Mouse (Mus musculus) ES-CJ7 (cell line): ENCODE measurements around the gene Wwox.

ENCODE experiments used
- DNase-seq: peaks from one replicate; pipeline ENCODE4 v3.0.0; 2011; ENCODE audit warnings: low read depth, low spot score

The Wwox gene

GRCm38 (mm10) chr8:114890478-114890877 is 451.0 kb downstream of the Wwox start:
- DNase-seq = no peak

- no peak for DNase-seq
Measured at GRCm38 (mm10) chr8:114891252-114891651, 451.8 kb downstream of the Wwox start.

GRCm38 (mm10) chr8:114897432-114897831 is 458.0 kb downstream of the Wwox start:
- no peak for DNase-seq

GRCm38 (mm10) chr8:114899157-114899556 is 459.7 kb downstream of the Wwox start:
- DNase-seq = no peak

- no peak for DNase-seq
Measured at GRCm38 (mm10) chr8:114902584-114902983, 463.1 kb downstream of the Wwox start.

GRCm38 (mm10) chr8:114908086-114908485 is 468.6 kb downstream of the Wwox start:
- no peak for DNase-seq

GRCm38 (mm10) chr8:114908589-114908988 is 469.1 kb downstream of the Wwox start:
- no peak for DNase-seq

GRCm38 (mm10) chr8:114909146-114909545 is 469.7 kb downstream of the Wwox start:
- DNase-seq = no peak

- DNase-seq = no peak
Measured at GRCm38 (mm10) chr8:114911031-114911580, 471.7 kb downstream of the Wwox start.

- DNase-seq = no peak
Measured at GRCm38 (mm10) chr8:114923629-114924028, 484.2 kb downstream of the Wwox start.

GRCm38 (mm10) chr8:114927412-114927811 is 488.0 kb downstream of the Wwox start:
- DNase-seq = no peak

GRCm38 (mm10) chr8:114927917-114928316 is 488.5 kb downstream of the Wwox start:
- no peak for DNase-seq

- DNase-seq = no peak
Measured at GRCm38 (mm10) chr8:114929597-114929996, 490.1 kb downstream of the Wwox start.

GRCm38 (mm10) chr8:114932071-114932630 is 492.7 kb downstream of the Wwox start:
- no peak for DNase-seq

GRCm38 (mm10) chr8:114933248-114933647 is 493.8 kb downstream of the Wwox start:
- DNase-seq = peak; percentile 63

- DNase-seq = no peak
Measured at GRCm38 (mm10) chr8:114936887-114937286, 497.4 kb downstream of the Wwox start.

GRCm38 (mm10) chr8:114939338-114939737 is 499.9 kb downstream of the Wwox start:
- DNase-seq = no peak

- no peak for DNase-seq
Measured at GRCm38 (mm10) chr8:114941096-114941495, 501.6 kb downstream of the Wwox start.

GRCm38 (mm10) chr8:114941644-114942043 is 502.2 kb downstream of the Wwox start:
- DNase-seq = no peak

- no peak for DNase-seq
Measured at GRCm38 (mm10) chr8:114947921-114948320, 508.5 kb downstream of the Wwox start.

- DNase-seq = no peak
Measured at GRCm38 (mm10) chr8:114956377-114957168, 517.1 kb downstream of the Wwox start.

GRCm38 (mm10) chr8:114958437-114959107 is 519.1 kb downstream of the Wwox start:
- no peak for DNase-seq
